Mouse (Mus musculus) lung, adult 18-20 months (tissue): ENCODE results near the gene Rfng.
A peak's percentile ranks its signal among the peaks of the same experiment; 100 is the strongest.
"Not testable (repeated sequence)": the region's sequence is repeated elsewhere in the genome, so short reads cannot be mapped to it uniquely, and the experiment has no call there.

Experiments used
- DNase-seq, 2 experiments: peaks; one replicate each; pipeline ENCODE4 v3.0.0; 2022; ENCODE audit warnings: mixed read lengths in 2 of 2

Rfng gene

DNA sequence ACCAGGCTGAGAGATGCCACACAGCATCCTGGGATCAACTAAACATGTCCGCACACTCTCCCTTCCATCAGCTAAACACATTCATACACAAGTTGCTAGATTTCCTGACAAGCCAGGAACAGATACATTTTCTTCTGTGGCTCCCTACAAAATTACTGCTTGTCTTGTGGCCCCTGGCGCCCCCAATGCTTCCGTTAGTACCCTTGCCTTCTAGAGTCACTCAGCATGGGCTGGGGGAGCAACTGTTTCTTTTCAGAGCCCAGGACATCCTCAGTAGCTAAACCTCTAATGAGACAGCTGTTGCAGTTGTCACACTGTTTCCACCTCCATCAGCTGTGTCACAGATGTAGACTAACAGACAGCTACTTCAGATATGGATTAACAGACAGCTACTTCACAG lies 11.3 kb downstream of the Rfng start:
- DNase-seq = no peak

DNA sequence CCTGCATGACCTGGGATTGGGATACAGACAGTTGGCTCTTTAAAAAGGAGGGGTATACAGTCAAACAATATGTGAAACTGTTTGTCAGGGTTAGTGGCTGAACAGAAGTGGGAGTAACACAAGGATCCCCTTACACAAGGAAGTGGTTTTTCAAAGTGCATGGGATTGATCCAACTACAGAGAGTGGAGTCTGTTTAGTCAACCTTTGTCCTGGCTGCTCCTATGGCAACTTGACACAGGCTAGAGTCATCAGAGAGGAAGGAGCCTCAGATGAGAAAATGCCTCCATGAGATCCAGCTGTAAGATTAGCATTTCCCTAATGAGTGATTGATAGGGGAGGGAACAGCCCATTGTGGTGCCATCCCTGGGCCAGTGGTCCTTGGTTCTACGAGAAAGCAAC lies 15.8 kb downstream of the Rfng start:
- peak in 1 of 2 experiments; percentile 56 for DNase-seq

DNA sequence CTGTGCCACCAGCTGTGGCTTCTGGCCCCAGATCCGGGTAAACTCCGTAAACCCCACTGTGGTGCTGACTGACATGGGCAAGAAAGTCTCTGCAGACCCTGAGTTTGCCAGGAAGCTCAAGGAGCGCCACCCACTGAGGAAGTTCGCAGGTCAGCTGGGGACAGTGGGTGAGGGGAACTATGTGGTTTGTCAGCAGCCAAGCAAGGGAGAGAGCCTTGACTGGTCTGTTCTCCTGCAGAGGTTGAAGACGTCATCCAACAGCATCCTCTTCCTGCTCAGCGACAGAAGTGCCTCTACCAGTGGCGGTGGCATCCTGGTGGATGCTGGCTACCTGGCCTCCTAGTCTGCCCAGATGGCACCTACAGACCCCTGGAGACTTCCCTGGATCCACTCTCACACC lies 17.0 kb downstream of the Rfng start:
- not testable (repeated sequence) for DNase-seq

GRCm38 (mm10) chr11:120763121-120763999 lies 20.6 kb downstream of the Rfng start:
- DNase-seq = not testable (repeated sequence)

GRCm38 (mm10) chr11:120762672-120763041 lies 21.4 kb downstream of the Rfng start, which contains the start of gene Hmga1b:
Gene Hmga1b, plus strand, starts transcription at chr11:120762794.
- DNase-seq = not testable (repeated sequence)

DNA sequence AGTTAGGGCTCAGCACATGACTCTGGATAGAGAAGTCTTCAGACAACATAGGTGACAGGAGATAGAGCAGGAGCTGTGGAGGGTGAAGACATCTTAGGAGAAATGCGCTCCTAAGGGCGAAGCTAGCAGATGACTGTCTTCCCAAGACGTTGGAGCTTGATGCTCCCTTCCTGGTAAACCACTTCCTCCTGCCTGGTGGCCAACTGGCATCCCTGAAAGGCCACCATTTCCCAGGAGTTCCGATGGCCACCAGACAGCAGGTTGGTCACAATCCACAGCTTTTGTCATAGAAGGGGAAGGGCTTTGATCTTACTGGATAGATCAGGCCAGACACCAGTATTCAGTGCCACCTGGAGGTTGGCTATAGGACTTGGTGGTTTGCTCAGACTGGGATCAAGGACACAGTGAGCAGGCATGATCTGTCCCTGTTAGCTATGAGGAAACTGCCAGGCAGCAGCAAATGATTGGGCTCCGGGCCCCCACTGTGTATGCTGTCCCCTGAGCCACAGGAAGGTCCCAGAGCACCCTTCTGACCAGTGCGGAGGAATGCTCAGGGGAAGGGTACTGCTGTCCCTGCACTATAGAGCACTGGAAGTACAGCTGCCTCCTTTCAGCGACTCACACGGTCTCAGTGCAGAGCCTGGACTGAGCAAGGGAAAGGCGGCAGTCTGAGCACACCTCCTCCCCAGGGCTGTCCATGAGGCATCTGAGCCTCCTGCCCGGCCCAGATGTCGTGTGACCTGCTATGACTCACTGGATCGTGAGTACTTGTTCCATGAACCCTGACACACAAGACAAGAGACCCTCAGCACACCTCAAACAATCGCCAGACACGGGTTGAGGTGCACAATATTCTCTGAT lies 22.0 kb downstream of the Rfng start:
- no peak for DNase-seq

DNA sequence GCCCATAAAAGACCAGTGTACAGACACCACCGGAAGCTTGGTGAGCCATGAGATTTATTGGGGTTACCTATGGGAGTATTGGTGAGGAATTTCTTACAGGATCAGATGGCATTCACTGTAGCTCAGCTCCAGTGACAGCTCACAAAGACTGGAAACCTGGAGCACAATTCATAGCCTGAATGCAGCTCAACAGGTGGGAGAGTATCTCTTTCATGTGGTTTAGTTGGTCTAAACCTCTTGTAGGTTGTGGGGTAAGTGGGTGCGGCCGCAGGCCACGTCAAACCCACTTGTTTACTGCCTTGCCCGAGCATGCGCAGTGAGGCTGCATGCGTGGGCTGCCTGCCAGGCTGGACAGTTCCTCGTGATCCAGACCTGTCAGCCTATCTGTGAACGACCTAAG lies 23.8 kb downstream of the Rfng start:
- no peak for DNase-seq

DNA sequence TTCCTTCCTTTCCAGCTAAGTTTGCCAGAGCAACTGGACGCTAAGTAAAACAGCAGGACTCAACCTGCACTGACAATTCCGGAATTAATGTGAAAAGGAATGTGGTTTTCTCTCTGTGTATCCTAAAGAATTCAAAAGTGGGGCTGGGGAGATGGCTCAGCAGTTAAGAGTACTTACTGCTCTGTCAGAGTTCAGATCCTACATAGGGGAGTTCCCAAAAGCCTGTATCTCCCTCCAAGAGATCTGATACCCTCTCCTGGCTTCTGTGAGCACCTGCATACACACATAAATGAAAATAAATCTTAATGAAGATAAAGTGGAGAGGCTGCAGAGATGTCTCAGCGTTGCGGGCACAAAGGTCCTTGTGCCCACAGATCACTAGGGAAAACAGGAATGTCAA lies 32.4 kb downstream of the Rfng start:
- DNase-seq = no peak

DNA sequence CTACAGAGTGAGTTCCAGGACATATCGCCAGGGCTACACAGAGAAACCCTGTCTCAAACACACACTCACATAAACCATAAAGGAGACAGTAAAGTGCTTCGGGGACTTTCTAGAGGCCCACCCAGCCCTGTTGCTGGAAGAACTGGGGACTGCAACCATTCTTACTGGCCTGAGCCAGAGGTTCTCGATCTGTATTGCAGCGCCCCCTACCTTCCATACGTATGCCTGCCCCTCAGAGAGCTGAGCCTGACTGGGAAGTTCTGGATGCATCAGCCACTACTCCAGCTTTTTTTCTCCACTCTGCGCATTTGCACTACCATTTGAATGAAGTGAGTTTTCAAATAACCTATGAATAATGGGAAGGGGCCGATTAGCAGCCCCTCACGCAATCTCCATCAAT lies 34.6 kb downstream of the Rfng start:
- DNase-seq = peak; percentile 60 to 71

GRCm38 (mm10) chr11:120747974-120748373 lies 36.0 kb downstream of the Rfng start:
- peak; percentile 51 to 74 for DNase-seq

DNA sequence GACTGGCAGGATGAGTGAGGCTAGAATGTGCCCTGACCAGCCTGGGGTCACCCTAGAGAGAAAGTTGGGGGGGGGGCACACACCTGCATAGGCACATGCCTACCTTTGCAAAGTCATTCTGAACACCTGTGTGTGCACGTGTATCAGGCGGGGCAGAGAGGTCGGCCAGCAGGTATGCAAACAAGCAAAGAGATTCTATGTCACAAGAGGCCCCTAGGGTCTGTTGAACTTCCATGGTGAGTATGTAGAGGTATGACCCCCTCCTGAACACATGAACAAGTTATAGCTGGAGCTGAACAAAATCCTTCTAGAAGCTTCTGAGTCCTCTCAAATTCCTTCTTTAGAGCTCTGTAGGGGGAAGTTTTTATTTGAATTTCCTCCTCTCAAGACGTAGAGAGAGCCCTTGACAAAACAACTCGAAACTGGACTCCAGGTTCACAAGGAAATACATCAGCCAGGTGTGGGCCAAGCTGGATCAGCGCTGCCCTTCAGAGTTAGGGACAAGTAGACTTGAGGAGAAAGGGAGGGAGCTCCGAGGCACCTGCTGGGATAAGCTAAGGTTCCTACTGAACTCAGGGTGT lies 39.8 kb downstream of the Rfng start:
- peak; percentile 89 to 93 for DNase-seq

- no peak for DNase-seq
These were observed 43.0 kb downstream of the Rfng start for GRCm38 (mm10) chr11:120740981-120741380.

DNA sequence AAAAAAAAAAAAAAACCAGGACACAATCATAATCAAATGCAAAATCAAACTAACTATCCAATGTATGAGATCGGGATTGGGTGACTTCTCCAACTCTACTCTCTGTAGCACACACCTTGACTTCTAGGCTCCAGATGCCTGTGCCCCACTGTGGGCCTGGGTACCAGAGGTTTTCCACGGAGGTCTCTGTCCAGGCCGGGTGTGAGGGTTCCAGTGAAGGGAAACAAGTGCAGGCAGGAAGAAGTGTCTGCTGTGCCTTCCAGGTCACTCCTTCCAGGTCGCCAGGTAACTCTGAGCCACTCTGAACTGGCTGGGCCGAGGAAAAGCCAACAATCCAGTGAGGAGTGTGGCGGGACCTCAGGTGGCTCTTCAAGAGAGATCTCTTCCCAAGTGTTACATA lies 47.6 kb downstream of the Rfng start:
- DNase-seq = peak in 1 of 2 experiments; percentile 7

DNA sequence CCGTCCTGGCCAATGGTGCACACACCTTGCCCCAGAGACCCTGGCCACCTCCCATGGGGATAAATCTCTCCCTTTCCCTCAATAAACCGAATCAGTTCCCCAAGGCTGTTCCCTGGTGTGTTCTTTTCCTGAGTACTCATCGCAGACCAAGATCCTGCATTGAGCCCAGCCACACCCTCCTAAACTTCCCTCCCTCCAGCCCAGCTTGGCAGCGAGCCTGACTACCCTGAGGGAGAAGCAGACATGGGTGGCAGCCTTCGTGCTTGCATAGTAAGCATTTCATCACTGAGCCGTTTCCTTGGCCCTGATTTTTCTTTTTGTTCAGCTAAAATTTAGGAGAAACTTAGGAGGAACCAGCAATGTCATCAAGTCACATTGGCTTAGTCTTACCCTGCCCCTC lies 50.5 kb downstream of the Rfng start:
- DNase-seq = peak; percentile 87 to 90

GRCm38 (mm10) chr11:120731858-120732680 lies 51.9 kb downstream of the Rfng start, which contains the start of gene Cbr2:
Gene Cbr2, minus strand, starts transcription at chr11:120732114.
- DNase-seq = peak; percentile 77 to 86

GRCm38 (mm10) chr11:120731395-120731794 lies 52.6 kb downstream of the Rfng start:
- DNase-seq = no peak
